Mouse (Mus musculus) spleen, postnatal 14 days (tissue): ENCODE measurements around the gene Ctf1.
A peak's percentile ranks its signal among the peaks of the same experiment; 100 is the strongest.

Experiments used
- DNase-seq, 2 experiments: peaks; one replicate each; pipeline ENCODE4 v3.0.0; 2021 to 2022; ENCODE audit warnings: low spot score in 2 of 2

Ctf1 gene

DNA sequence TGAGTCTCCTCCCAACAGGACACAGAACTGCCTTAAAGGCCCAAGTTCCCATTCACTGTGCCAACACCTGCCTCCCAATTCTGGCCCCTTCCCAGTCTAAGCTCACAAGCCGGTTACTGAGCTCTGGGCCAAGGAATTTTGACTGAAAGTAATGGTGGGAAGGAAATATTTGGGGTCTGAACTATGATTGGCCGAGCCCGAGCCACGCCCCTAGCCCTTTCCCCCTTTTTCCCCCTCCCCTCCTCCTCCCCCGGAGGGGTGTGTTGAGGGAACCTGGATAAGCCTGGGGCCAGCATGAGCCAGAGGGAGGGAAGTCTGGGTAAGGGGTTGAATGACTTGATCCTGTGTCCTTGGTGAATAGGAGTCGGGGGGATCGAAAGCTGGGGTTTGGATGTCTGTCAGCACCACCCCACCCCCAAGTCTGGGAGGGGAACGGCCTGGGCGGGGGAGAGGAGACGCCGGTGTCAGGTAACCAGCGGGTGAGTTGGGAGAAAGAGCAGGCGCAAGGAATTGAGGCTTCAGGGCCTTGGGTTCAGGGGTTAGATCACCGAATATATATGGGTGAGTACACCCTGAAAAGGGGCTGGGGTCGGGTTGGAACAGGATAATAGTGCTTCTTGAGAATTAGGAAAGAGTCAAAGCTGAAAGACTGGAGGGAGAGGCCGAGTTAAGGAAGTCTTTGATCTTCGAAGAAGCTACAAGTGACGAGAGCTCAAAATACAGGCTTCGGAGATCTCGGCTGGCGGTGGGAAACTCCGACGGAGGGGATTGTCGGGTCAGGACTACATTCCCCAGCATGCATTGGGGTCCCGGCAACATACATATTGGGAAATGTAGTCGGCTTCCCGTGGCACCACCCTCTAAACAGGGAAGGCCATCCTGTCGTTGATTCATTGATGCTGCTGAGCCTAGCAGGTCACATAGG, at the start of gene Ctf1:
Gene Ctf1, plus strand, starts transcription at position 276 of the 925 bp plus-strand sequence.
- peak in 1 of 2 experiments; percentile 47 for DNase-seq

DNA sequence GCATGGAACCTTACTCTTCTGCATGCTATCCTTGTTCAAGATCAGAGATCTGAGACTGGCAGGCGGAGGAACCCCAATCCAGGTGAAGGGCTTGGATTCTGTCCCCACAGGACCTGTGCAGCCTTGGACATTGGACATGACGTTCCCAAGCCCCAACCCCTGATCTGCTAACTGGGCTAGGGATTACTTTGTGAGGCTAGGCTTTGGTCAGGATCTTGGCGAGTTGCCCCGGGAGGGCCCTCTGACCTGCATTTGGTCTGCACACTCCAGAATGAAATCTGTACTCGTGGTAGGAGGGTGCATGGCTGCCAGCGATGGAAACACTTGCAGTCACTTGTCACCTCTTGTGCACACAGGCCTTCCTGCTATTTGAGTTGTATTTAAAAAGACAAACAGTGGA, 49.6 kb upstream of the Ctf1 start:
- DNase-seq = no peak

DNA sequence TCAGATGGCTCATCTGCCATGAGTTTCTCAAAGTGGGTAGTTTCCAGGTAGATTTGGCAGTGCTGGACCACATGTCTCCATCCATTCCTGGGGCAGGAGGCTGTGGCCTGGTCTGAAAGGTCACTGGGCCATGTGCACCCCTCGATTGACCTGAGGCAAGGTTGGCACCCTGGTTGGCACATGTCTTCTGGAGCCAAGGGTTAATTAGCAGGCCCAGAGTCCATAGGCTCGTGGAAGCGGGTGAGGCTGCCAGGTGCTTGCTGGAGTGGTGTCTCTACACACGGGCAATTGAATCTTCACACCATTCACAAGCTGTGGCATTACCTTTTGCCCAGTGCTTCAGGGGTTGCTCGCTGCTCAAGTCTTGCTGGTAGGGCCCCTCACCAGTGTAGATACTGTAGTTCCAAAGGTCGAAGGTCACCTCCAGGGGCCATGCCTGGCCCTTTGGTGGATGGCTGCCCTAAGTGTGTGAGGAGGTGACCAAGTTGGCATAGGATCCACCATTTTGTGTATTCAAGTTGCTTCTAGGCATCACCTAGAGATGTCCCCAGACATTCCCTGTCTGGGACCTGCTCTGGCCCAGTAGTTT, 46.4 kb upstream of the Ctf1 start:
- DNase-seq = no peak

DNA sequence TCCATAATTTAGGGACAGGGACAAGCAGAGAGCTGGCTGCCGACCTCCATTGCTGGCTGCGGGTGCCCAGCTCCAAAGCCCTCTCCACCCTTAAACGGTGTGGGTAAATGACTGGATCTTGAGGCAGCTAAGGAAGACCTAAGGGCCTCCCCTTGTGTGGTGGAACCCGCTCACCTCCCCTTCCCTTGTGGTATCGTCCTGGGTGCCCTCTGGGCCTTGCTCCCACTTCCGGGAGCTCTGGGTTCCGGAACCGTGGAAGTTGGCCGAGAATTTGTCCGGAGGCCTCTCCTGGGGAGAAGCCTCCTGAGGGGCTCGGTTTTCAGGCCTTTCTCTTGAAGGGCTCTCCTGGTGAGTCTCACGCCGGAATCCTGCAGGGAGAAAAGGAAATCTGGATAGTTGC, 45.9 kb upstream of the Ctf1 start:
- DNase-seq = no peak

DNA sequence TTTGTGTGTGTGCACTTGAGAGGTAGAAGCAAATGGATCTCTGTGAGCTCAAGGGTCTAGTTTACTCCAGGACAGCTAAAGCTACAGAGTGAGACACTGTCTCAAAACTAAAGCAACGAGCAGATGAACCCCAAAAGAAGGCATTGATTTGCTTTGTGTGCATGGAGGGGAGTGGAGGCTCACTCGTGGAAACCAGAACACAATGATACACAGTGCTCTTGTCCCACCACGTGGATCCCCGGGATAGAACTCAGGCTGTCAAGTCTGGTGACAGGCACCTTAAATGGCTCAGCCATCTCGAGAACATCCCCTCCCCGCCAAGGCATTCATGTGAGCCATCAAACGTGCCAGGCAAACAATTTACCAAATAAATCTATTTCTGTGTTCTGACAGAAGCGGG, 45.4 kb upstream of the Ctf1 start:
- DNase-seq = no peak

DNA sequence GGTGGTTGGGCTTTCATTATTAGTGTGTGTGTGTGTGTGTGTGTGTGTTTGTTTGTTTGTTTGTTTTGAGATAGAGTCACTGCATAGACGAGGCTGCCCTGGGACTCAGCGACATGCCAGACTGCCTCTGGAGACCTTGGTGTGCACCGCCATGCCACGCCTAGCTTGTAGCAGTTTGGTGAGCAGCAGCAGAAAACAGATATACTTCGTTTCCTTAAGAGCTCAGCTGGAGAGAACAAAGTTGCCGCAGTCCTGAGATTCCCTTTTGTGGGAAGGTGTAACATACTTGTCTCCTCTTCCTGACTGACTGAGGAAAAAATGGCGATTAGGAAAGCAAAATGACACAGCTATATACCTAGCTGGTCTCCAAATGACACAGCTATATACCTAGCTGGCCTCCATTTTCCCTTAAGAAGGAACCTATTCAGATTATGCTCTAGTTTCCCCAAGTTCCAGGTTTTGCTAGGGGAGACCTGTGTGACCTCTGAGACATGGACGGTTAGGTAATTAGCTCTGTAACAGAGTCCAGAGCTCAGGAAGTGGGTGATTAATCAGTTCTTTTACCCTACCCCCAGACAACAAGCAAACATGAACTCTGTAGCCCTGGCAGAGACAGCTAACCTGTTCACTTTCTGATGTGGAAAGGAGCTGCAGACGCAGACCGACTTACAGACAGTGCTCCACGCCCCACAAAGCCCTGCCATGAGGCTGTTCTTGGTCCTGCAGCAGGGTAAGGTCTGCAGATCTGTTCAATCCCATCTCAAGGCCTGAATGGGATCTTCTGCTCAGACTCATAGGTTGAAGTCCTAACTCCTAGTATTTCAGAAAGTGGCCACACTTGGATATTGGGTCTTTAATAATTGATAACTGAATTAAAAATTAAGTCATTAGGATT, 40.4 kb upstream of the Ctf1 start:
- DNase-seq = no peak

DNA sequence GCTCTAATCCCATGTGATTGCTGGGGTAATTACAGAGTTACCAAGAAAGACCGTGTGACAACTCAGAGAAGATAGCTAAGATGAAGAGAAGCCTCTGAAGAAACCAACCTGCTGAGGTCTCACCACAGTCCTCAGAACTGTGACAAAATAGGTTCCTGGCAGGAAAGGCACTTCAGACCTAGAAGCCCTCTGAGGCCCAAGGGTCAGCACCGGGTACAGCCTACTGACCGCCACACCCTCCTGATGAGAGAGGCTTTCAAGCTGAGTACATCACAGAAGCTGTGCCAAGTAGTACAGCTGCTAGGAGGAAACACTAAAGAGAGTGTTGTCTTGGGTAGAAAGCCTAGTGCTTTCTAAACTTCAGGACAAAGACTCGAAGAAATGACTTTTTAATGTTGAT, 39.8 kb upstream of the Ctf1 start:
- no peak for DNase-seq

DNA sequence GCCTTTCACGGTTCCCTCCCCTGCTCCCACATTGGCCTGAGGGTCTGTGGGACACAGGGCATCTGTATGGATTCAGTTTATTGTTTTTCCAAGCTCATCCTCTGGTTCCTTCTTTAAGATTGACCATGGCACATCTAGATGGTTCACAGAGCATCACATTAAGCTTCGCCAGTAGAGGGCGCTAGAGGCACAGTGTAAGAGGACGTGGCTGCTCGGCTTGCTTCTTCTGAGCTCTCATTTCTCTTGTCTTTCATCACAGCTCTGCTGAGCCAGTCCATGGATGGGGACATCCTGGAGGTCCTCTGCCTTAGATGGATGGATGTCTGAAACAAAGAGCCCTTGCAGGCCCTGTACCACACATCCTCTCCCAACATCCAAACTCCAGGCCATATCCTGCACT, 37.6 kb upstream of the Ctf1 start:
- peak; percentile 58 to 80 for DNase-seq

DNA sequence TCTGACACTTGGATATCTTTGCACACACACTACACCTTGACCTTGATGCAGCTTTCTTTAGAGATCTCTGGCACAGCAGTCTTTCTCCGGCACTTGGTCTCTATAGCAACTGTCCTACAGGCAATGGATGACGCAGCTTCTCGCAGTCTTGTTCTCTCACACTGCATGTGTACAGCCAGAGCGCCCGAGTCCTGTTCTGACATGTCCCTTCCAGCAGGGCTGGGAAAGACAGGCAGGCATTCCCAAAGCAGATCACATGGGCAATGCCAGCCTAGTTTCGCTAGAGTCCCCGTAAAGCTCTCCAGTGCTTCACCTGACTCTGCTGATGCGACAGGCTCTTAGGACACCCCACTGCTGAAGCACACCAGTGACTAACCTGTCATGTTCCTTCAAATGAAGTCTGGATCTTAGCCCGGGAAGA, 37.1 kb upstream of the Ctf1 start:
- no peak for DNase-seq

DNA sequence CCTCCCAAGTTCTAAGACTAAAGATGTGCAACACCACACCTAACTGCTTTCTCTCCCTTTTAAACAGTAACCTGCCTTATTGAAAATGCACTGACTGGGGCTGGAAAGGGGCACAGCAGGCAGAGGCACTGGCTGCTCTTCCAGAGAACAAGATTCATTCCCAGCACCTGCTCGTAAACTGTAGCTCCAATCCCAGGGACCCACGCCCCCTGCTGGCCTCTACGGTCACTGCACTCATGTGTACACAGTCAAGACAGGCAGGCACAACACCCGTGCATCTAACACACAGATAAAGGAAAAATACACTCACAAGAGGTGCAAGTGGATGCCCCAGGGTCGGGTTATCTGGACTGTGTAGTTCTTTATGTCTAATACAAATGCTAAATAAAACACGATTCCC, 35.5 kb upstream of the Ctf1 start:
- DNase-seq = peak; percentile 47 to 67

DNA sequence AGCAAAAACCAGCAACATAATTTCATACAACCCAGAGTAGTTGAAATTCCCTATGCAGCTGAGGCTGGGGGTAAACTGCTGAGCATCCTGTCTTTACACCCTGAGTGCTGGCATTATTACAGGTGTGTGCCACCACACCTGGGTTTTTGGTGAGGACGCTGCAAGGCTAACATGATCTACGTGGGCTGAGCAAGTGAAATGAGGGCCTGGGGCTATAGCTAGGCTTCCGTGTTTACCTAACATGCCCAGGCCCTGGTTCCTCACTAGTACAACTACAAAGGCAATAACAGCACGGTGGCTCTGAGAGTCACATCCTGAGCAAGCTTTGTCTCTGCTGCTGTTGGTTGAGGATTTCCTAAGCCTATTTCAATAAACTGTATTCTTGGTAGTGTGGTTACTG, 34.9 kb upstream of the Ctf1 start:
- DNase-seq = no peak

DNA sequence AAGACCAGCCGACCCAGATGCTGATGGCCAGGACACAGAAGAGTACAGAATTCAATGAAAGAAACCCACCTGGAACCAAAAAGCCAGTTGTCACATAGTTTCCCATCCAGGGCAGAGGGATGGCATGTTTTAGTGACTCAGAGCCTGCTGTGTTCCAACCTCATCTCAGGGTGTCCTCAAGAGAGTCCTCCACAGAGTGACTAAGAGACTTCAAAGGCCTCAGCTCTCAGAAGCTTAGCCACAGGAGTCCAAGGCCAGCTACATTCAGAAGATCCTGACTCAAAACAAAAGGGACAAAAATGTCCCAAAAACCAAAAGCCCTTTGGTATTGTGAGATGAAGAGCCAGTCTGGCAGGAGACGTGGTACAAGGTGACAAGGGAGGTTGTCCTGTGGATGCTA, 33.7 kb upstream of the Ctf1 start:
- no peak for DNase-seq

DNA sequence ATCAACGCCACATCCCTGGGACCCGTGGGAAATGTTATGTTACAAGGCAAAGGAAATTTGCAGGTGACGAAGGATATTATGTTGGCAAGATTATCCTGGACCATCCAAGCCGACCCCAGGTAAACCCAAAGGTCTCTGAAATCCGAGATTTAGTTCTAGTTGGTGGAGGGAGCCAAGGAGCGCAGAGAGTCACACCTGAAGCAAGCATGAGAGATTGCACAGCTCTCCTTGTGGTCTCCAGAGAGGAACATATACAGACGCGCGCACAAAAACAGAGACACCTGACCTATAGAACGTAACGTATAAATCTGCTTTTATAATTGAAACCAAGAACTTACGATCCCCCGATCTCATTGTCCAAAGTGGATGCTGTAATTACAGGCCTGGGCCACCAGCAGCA, 32.0 kb upstream of the Ctf1 start:
- DNase-seq = no peak

DNA sequence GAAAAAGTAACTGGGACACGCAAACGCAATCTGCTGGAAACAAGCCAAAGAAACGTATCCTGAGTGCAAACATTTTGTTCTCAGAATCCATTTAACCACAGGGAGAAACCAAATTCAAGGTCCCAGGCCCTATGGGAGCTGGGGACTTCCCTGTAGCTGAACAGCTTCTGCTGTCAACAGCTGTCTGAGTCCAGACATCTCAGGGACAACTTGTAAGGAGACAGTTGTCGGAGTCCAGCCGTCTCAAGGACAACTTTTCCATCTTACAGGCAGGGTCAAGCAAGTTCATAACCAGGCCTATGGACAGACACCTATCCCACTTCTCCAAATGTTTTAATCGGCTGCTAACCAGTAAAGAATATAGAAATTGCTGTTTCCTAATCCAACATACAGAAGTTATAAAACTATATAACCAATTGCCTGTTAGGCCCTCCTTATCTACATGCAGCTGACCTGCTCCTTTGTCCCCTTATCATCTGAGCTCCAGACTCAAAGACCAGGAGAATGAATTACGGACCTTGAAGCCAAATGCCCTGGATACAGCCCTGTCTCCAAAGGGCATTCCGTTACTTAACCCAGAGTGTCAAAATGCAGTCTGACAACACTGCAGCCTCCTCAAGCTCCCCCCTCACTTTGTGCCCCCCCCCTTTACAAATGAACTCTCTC, 30.5 kb upstream of the Ctf1 start:
- DNase-seq = no peak

DNA sequence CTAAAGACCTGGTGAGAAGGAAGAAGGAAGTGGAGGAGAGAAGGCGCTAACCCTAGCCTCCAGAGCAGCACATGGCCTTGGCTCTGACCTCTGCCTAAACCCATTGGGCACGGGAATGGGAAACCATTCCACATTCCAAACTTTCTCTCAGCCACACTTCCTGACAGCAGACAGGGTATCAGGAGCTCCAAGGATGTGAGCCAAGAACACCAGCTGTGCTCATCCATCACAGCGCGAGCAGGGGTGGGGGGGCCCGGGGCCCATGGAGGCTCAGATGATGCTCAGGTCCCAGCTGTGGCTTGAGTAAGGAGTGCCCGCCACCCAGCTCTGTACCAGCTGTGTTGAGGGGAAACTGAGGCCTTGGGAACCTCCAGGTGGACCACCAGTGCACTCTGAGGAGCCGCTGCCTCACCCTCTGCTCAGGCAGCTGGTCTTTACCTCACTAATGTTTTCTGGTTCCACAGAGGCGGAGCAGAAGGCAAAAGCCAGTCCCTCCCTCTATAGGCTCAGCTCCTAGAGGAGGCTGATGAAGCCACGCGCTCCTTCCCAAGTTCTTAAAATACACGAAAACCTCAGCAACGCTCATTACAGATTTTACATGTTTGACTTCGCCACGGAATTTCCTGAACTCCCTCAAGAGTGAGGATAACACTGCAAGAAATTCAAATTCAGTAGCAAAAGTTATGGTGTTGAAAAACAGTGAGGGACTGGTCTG, 27.1 kb upstream of the Ctf1 start:
- DNase-seq = no peak

DNA sequence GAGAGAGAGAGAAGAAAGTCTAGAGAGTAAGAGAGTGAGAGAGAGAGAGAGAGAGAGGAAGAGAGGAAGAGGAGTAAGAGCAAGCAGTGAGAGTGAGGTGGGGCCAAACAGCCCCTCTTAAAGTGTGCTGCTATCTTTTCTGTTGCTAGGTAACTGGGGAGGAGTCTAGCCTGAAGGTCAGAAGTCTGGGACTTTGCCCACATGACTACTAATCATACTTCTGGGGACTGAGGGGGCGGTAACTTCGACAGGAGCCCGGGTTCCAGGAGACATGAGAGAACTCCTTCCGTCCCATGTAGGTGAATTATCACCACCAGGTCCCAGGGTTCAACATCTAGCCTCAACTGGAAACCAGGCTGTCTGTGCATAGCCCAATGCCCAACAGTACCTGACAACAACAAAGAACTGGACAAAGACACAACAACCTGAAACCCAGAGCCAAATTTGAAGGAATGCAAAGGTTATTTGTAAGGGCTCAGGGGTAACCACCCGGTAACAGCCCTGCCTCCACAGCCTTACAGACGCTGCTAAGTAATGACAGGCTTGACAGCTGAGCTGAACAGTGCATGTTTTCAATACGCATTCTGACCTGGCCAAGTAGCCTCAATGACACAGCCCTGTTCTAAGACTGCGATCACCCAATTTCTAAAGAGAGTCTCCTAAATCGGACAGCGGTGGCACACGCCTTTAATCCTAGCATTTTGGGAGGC, 25.6 kb upstream of the Ctf1 start:
- no peak for DNase-seq

DNA sequence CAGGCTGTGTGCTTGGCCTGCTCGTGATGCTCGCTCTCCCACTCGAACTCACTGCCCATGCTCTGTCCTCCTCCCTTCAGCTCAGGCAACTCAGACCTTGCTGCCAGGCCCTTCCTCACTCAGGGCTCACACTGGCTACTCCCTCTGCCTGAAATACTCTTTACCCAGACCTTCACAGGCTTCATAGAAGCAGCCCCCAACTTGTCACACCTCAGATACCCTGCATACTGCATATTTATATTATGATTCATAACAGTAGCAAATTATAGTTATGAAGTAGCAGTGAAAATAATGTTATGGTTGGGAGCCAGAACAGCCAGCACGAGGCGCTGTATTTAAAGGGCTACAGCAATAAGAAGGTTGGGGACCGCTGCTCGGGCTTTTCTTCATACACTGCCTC, 23.6 kb upstream of the Ctf1 start:
- no peak for DNase-seq

DNA sequence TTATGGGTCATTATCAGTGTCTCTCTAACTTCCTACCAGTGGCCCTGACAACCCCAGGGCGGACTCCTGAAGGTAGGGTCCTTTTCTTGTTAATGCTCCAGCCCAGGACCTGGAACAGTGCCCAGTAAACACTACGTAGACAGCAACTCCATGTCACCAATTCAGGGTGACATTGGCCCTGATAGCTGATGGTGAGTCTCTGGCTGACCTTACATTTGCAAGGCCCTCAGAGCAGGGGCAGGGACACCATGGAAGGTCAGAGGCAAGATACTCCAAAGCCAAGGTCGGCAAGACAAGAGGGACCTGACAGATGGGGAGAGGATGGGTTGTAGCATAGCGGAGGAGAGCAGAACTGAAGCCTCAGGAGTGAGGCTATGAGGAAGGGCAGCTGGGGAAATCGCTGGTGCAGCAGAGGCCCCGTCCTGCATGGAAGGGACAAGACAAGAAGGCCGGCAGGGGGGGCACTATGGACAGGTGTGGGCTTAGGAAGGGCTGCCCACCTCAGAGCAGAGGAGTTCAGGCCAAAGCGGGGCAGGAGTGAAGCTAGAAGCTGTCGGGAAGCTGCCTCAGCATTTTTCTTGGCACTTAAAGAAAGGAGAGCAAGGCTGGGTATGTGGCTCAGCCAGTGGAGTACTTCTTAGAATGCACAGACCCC, 22.8 kb upstream of the Ctf1 start:
- no peak for DNase-seq

DNA sequence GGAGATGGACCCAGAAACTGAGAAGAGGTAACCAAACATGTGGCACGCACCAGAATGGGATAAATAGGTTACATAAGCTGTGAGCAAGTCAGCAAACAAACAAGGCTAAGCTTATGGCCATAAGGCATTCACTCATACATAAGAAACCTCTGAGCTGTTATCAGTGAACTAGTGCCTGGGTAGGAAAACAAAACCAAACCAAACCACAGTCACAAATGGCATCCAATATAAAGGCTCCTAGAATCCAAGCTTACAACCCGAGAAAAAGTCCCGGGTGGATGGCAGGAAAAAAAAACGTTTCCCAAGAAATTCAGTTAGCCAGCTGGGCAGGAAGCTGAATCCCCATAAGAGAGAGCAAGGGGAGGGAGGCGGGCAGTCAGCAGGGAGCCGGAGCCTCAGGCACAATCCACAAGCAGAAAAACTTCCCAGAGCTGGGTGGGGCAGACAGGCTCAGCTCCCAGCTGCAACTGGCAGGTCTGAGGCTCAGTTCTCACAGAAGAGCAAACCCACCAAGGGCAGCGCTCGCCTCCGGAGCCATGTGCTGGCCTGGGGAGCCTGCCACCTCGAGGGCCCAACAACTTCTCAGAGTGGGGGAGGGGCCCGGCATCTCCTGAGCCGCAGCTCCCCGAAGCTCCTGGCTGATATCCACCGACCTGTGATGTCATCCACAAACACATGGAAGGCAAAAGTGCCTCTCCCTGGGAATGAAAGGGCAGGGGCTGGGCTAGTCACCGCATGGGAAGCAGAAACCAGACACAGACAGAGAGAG, 21.1 kb upstream of the Ctf1 start:
- DNase-seq = no peak
